Mouse (Mus musculus) induced T-regulatory cell, adult 2 months (primary cell): ENCODE data around the gene Tmem176a.
A peak's percentile ranks its signal among the peaks of the same experiment; 100 is the strongest.
"Not testable (repeated sequence)": the region's sequence is repeated elsewhere in the genome, so short reads cannot be mapped to it uniquely, and the experiment has no call there.

Experiments used
- DNase-seq: peaks from one replicate; pipeline ENCODE4 v3.0.0-alpha.2; 2012; ENCODE audit warnings: low read depth

Gene Tmem176a

DNA sequence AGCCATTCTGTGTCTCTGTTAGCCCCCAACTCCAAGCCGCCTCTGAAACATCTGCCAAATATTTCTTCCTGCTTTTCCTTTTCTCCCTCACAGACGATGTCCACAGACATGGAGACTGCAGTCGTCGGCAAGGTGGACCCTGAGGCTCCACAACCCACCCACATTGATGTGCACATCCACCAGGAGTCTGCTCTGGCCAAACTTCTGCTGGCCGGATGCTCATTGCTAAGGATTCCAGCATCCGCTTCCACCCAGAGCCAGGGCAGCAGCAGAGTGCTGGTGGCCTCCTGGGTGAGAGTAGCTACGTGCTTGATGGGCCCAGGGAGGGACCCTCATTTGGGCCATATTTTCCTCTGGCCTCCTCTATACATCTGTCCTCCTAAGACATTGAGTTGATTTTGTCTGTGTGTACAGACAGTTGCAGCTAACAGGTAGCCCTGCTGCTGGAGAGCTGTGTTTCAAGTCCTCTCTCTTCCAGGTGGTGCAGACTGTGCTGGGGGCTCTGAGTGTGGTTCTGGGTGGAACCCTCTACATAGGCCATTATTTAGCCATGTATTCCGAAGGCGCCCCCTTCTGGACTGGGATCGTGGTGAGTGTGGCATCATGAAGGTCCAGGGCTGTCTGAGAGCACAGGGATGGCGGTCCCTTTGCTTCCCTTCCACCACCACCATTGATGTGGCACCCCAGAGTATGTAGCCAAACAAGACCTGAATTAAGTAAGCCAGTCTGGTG is 1.6 kb downstream of the Tmem176a start:
- peak; percentile 48 for DNase-seq

DNA sequence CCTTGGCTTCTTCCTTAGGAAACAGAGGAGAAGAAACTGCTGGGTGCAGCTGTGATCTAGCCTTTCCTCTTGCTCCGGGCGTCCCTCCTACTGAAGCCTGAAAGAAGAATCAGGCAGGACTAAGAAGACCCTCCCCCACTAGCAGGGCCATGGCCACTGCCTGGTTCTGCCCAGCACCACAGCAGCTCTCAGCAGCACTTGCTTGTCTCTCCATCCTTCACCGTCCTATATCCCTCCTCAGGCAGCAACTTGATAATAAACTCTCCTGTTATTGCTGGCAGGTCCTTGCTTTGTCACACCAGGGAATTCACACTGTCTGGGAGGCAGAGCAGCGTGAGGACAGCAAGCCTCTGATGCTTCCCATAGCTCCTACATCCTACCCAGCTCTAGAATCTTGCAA is 4.4 kb downstream of the Tmem176a start:
- DNase-seq = no peak

DNA sequence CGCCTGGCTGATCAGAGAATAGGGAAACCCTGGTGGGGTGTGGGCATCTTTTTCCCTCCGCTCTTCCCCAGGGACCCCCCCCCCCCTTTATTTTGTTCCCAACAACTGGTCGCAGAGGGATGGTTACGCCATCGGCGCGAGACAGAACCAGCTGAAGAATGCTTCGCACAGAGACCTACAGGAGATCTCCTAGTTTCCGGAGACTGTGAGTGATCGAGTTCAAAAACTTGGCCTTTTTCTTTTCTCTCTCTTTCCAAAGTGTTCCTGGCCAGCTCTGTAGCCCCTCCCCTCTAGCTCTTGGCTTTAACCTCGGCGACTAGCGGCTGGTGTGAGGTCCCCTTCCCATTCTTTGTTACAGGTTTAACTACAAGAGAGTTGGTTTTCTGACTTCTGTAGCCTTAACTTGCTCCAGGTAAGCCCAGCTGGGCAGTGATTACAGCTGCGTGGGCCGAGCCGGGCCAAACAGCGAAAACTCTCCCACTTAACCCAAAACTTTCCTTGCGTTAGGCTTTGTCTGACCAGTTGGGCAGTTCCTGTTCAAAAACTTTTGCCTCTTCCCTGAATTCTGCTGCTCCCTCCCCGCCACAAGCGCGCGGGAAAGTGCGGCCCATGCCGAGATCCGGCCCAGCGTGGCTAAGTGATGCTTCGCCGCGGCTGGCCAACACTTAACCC is 11.2 kb downstream of the Tmem176a start:
- no peak for DNase-seq

DNA sequence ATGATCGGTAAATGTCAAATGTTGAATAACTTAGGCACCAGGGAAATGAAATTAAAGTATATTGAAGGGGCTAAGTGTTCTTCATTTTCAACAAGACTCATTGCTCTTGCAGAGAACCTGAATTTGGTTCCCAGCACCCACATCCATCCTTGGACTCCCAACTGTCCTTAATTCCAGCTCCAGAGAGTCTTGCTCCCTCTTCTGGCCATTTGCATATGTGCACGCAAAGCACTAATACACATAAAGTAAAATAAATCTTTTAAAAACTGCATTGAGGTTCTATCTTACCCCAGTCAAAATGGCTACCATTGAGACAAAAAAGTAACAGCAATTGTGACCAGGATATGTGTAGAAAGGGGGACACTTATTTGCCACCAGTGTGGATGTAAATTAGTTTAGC is 13.4 kb downstream of the Tmem176a start:
- DNase-seq = peak; percentile 32

DNA sequence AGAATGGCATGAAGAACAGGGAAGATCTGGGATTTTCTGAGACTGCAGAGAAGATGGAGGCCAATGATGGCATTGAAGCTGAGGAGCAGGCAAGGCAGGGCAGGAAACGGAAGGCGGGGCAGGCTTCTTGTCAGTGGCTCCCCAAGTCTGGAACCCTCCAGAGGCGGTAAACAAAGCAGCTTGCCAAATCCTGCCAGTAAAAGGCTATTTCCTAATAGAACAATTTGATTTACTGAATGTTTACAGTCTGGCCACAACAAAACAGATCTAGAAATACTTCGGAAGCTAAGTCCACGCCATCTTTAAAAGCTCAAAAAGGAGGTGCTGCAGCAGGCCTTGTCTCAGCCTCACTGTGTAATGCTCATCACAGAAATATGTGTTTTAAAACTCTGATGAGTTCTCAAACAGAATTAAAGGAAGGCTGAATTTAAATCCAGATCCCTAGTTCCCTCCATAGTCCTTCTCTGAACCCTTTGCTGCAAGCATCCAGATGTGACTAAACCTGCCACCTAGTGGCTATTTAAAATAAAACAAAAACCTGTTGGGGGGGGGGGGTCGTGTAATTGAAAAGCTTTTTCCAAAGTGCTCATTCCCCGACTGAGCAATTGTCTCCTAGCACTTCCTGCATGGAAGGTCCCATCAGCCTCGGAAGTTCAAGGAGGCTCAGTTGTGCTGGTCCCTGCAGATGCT is 17.0 kb downstream of the Tmem176a start:
- DNase-seq = peak; percentile 49

DNA sequence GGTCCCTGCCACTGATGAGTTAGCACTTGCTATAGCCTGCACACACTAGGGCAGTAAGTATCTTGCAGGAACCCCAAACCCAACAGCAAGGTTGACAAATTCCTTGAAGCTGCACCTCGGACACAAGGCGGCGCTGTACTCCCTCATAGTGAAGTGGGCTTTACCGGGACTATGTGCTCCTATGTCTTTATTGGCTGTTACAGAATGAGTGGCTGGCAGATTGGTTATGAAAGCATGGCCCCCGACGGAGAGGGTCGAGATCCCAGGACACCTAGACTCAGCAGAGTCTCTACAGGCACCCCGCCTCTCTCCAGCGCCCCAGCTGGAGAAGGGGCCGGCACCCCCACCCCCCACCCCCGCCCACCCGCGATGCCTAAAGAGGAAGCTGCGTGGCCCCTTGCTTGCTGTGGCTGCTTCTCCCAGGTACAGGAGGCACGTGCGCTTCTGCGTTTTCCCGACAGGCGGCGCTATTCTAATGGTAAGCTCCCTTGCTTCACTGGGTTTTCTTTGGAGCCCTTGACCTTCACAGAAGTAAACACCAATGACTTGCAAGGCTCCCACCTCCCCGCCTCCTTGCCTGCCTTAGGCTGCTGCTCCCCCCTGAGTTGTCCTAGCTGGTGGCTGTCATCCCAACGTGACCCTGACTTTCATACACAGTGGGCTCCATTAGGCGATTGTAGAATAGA is 19.6 kb downstream of the Tmem176a start:
- DNase-seq = peak; percentile 74

DNA sequence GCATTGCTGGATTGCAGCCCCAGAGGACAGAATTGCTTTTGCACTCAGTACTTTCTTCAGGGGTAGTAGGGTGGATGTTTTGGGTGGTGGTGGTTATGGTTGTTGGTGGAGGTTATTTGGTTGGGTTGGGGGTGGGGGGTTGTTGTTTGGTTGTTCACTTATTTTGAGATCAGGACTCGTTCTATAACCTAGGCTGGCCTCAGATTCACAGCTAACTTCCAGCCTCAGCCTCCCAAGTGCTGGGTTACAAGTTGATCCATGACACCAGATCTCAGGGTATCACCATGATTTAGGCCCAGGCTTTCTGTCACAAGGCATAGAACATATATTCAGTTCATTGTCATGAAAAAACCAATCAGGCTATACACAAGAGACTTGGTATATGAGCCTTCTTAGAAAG is 20.1 kb downstream of the Tmem176a start:
- no peak for DNase-seq

DNA sequence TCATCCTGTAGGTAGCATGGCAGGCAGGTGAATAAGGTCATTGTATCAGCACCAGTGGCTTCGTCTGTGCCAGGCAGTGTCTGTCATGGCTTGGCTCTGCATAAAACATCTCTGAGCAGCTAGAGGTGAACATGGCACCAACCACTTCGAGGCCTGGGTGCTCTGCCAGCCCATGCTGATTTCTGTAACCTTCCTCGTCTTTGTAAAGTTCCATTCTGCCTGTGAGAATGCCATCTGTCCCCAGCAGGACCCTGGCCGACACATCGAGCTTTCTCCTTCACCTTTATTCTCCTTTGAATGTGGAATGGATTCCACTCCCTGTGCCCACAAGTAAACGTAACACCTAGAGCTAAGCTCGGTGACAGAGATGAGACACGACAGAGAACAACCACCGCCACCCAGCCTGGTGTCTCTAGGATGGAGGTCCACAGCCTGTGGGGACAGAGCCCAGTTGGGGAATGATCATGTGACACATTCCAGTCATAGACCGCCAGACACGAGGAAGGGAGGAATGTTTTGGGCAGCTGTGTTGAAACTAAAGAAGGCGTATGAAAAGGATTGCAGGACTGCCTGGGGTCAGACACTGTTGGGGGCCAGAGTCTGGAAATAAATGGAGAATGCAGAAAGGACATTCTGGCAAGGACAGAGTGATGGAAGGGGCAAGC is 21.0 kb downstream of the Tmem176a start:
- DNase-seq = no peak

DNA sequence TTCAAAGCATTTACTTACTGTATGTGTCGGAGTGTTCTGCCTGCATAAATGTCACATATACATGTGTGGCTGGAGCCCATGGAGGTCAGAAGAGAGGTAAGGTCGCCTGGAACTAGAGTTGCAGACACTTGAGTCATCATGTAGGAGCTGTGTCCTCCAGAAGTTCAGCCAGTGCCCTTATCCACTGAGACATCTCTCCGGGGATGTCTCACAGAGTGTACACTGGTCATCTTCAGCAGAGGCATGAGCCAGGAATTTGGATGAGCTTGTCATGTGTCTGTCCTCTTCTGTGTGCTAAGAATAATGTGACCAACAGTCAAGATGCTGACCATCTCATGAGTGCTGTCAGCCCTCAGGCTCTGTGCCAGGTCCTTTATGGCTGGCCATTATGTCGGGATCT is 22.1 kb downstream of the Tmem176a start:
- no peak for DNase-seq

DNA sequence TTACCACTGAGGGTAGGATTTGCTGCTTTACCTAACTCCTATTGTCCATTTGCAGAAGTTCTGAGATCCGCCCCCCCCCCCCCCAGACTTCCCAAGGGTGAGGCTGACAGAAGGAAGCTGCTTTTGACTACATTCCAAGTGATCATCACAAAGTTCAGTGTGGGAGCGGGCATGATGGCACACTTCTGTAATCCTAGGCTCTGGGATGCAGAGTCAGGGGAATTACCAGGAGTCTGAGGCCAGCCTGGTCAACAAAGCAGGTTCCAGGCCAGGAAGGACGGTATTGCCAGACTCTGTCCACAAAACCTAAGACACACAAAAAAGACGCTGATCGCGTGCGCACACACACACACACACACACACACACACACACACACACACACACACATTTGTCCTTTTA is 22.8 kb downstream of the Tmem176a start:
- no peak for DNase-seq

DNA sequence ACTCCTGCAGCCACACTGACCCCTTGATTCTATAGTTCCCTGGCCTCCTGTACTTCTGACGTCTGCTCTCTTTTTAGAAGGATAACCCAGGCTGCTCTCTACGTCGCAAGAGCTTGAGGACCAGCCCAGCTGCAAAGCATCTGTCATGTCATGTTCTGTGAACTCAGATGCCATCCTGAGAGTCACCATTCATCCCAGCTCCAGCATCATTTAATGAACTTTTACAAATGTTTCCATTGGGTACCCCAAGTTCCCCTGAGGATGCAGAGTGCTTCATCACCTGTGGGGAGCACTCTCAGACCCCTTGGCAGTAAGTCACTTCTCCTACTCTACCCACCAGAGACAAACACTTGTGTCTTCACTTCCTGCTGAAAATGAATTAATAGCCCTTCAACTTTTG is 23.5 kb downstream of the Tmem176a start:
- no peak for DNase-seq

DNA sequence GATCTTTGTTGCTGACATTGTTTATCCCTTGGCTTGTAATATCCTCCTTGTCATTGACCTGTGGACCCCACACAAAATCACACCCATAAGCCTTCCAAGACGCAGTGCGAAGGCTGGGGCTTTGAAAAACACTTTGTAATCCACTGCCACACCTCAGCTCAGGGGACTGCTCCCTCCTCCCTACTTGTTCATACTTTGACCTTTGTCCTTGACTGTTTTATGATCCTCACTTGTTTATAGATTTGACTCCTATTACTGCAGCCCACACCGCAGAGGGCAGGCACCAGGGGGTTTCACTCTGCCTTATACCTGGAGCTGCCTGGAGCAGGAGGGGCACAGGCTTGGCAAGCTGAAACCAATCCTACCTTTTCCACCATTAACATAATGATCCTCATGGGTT is 24.0 kb downstream of the Tmem176a start:
- no peak for DNase-seq

DNA sequence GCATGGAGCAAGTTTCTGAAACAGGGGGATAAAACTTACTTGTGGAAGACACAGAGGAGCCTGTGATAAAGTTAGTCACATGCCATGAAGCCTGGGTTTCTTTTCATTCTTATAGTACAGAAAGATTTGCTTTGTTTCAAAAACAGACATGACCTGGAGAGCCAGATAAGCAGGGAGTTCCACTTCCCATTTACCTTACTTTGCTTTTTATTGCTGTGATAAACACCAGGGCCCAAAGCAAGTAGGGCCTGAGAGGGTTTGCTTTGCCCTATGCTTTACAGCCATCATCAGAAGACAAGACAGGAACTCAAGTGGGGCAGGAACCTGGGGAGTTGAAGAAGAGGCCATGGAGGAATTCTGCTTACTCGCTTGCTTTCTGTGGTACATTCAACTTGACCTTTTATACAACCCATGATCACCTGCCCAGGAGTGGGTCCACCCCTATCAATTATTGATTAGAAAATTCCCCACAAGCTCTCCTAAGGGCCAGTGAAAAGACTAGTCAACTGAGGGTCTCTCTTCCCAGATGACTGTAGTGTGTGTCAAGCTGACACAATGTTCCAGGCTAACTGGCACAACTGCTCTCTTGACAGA is 24.5 kb downstream of the Tmem176a start:
- no peak for DNase-seq

DNA sequence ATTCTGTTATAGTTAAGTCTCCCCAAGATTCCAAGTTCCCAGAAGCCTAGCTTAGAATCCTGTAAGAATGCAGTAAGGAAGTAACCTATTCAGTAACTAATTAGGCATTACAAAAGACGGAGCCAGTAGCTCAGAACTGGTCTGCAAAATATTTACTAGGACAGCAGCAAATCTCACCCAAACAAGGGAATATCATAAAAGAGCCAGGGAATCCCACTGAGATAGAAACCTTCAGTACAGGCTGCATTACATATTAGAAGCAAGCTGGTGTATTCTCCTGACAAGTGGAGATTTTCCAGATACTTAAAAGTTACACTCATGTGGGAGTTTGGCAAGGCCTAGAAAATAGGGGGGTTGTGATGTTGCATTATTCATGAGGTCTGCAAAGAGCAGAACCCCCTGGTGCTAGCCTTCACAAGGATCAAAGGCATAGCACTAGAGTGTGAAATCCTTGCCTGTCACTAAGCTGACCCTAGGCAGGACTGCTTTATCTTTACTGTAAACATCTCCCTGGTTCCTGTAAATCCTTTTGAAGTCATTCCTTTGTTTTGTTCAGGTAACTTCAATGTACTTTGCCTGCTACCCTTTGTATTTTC is 25.7 kb downstream of the Tmem176a start:
- DNase-seq = not testable (repeated sequence)

DNA sequence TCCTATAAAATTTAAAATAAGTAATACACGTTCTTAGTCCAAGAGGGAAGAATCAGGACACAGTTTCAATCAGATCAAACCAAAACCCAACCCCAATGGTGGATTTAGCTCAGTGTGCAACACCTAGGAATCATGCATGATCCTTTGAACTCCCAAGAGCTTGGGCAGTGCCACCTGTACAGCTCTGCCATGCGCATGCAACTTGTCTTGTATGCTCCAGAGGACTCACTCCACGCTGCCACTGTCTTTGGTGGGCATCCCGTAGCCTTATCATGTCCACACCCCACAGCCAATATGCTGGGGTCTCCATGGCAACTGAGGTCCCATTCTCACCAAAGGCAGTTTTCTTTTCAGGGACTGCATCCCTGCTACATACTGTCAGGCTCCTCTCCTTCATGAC is 26.4 kb downstream of the Tmem176a start:
- no peak for DNase-seq

DNA sequence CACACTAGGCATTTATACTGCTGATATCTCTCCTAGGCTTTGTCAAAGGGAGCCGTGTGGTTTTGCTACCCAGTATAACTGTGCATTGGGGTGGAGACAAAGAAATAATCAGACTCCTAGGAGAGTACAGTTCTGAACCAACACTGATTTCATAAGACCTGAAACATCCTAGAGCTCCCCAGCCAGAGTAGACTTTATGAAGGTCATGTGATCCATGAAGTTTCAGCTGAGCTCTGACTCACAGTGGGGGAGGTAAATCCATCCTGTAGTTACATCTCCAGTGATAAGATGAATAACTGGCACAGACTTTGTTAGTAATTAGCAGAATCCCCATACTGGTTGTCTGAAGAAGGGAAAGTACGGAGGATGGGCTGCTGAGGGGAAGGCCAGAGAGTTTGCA is 29.1 kb downstream of the Tmem176a start:
- DNase-seq = no peak

DNA sequence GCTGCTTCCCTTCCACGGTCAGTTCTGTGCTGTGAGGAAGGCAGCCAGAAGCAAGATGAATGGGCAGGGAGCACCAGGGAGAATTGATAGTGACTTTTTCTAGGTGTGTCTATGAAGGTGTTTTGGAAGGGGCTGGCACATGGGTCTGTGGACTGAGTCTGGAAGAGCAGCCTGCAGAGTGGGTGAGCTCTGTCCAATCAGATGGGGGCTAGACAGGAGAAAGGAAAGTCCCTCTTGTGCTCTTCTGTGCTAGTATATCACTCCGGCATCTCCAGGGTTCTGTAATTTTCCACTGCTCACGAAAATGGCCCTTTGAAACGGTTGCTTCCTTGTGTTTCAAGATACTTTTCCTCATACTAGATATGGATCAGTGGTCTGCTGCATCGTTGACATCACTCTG is 31.9 kb downstream of the Tmem176a start, which contains the start of gene Aoc1:
Gene Aoc1 (plus strand): TSS at position 301 of the 400 bp plus-strand sequence.
- no peak for DNase-seq

DNA sequence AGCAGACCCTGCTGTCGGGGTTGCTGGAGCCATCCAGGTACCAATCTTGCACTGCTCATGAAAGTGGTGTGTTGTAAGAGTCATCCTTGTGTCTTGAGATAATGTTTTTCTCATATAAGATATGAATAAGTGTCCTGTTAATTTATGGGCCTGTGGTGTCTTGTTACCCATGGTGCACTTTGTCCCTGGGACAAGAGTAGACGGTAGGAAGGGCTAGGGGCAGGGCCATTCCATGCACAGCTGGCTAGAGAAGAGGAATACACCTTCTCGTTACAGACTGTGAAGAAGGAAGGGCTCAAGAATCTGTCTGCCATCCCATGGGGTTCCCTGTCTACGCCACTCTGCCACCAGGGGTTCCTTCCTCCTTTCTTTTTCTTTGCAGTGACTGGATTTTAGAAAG is 33.9 kb downstream of the Tmem176a start:
- no peak for DNase-seq

DNA sequence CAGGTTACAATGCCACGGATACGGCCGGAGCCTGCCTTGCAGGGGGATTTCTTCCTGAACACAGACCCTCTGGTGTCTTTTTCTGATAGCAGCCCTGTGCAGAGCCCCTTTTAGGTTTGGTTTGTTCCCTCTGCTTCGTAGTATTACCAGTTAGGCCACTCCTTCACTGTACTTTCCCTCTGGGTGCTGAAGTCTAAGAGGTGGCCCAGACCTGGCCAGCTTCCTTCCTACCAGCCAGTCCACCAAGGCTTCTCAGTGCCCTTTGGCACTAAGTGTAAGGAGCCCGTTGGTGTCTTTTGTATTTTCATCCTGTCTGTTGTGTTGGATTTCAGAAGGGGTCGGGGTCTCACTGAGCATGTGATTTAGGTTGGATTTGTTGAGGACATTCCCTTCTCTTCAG is 34.8 kb downstream of the Tmem176a start:
- no peak for DNase-seq

DNA sequence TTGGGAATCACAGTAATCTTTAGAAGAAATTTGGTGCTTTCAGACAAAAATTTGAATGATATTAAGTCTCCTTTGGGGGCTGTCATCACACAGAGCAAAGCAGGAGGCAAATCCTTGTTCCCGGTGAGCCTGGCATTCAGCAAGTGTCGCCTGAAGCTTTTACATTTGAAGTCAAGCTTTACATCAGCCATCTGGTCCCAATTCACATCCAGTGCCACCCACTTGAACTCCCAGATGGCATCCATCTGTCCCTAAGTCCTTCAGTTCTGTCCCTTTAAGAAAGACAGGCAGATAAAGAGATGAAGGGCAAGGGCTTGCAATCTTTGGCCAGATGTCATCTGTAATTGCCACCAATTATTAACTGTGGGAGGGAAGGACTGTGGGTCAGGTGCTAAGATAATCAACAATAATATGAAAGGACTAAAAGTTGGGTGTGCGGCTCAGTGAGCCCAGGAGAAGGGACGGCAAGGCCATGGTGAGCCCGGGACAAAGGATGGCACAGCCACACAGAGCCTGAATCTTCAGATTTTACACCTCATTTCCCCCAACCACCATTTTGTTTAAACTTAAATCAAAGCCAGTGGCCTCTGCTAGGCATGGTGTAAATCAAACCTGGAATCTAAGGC is 35.9 kb downstream of the Tmem176a start:
- no peak for DNase-seq

DNA sequence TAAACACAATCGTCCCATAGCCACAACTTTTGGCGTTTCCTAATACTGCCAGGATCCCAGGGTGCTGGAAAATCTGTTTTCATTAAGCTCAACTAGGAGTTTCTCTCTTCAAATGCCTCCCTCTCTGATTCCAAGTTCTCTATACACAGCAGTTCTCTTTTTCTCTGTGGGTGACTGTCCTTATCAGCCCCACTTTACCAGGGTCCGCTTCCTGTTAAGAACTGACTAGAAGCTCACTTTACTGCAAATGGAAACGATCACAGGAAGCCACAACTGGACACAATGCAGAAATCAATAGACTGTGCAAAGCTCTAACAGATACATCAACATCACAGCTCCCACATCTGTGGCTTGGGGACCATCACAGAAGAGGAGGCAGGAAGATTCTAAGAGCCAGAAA is 53.5 kb downstream of the Tmem176a start:
- DNase-seq = no peak
